Comparison of ENCODE assay signal across 20 mouse cellular contexts in the genomic region with DNA sequence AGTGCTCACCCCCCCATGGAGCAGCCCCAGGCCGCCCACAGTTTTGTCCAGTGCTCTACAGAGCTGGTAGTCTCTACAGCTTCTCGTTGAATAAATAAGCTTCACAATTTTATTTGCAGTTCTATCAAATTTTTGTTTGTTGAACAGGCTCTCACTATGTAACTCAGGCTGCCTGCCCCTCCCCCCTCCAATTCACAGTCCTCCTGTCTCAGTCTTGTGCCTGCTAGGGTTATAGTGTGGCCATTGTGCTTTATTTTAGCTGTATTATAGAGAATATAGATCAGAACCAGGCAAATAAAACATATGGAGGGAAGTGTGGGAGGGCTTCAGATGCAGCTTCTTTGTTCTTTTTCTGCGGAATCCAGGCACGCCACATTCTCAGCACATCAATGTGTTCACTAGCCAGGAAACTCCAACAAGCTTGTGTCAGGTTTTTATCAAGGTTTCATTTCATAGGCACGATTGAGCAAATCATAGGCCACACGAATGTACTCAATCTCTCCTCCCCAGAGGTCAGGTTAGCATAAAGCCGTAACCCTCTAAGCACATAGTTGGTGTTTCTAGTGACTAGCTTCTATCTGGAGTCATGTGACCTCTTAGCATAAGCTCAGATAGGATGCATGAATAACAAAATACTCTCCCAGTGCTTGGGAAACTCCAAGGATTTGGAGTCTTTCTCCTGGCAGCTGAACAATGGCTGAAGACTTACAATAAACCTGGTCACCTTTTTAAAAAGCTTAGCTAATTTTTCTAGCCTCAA.
DNase-seq lines count a peak whose midpoint lies in the region; ATAC-seq and TF ChIP-seq lines count a peak whose summit lies in the region.
"Had no signal": no experiment of that assay in that cellular context is flagged by ENCODE, and none has a peak within 500 bp of the region (broad histone marks: within the 10 kb centered on the region; RNA-seq: fewer than 3 reads in every experiment).

No protein-coding gene starts in this region.

- DNase-seq in heart, adult 9 months (ENCODE audit: low spot score in 2 of 2) = no peak
- DNase-seq in right cerebral cortex, postnatal 10 days (ENCODE audit: low spot score in 2 of 2) = peak; percentile 36 to 37
- DNase-seq in right cerebral cortex, adult 2 months (ENCODE audit: low spot score in 2 of 2) = no peak
- no peak for DNase-seq in hindbrain, embryonic 14.5 days (ENCODE audit: low spot score)
- DNase-seq in midbrain, postnatal 0 days (ENCODE audit: low spot score) = no peak
- no peak for DNase-seq in frontal cortex, postnatal 14 days (ENCODE audit: low spot score in 2 of 2)
- DNase-seq in lung, postnatal 0 days (ENCODE audit: low spot score) = no peak
- DNase-seq: cerebellum, adult 11-12 months; gastrocnemius, postnatal 14 days; kidney, adult 2 months; kidney, postnatal 4 days; lung, postnatal 14 days; right cerebral cortex, postnatal 4 days; thymus, adult 2 months had no signal

- H3K27ac ChIP-seq in heart, embryonic 13.5 days (replicated peaks) = no peak overlapping the region
- H3K27ac ChIP-seq in hindbrain, embryonic 14.5 days = peak overlapping the region; percentile 65
- peak overlapping the region; percentile 38; the same call in 1 of the 2 replicates for H3K27ac ChIP-seq in midbrain, postnatal 0 days (ENCODE audit: low read depth, low read length)
- no peak overlapping the region for H3K27ac ChIP-seq in lung, postnatal 0 days (ENCODE audit: low read length)
- H3K27ac ChIP-seq: embryonic facial prominence, embryonic 13.5 days; left cerebral cortex, adult 2 months; limb, embryonic 13.5 days; liver, embryonic 15.5 days had no signal

- H3K9ac ChIP-seq in heart, embryonic 13.5 days = peak overlapping the region; percentile 24; the same call in 1 of the 2 replicates
- 0 out of 2 replicates have a peak overlapping the region, but pooled peaks have one; percentile 3 for H3K9ac ChIP-seq in hindbrain, embryonic 14.5 days
- no peak overlapping the region for H3K9ac ChIP-seq in midbrain, postnatal 0 days (replicated peaks; ENCODE audit: low read length, poor library complexity, severe bottlenecking)
- no peak overlapping the region for H3K9ac ChIP-seq in lung, postnatal 0 days (replicated peaks; ENCODE audit: low read depth)
- H3K9ac ChIP-seq: embryonic facial prominence, embryonic 13.5 days; heart, embryonic 12.5 days; limb, embryonic 13.5 days; liver, embryonic 15.5 days had no signal

- WGBS in heart, embryonic 13.5 days = 77% methylated on average over 7 of the region's 7 CpGs
- 55% methylated on average over 7 of the region's 7 CpGs for WGBS in hindbrain, embryonic 14.5 days
- 45% methylated on average over 7 of the region's 7 CpGs for WGBS in midbrain, postnatal 0 days
- WGBS in lung, postnatal 0 days = 79% methylated on average over 7 of the region's 7 CpGs

- ATAC-seq in heart, embryonic 13.5 days (ENCODE audit: extremely low read depth, insufficient number of reproducible peaks, low FRiP score, low TSS enrichment) = no peak
- no peak for ATAC-seq in hindbrain, embryonic 14.5 days (ENCODE audit: low FRiP score)
- ATAC-seq in midbrain, postnatal 0 days (ENCODE audit: low FRiP score) = no peak
- no peak for ATAC-seq in lung, postnatal 0 days

- H3K9me3 ChIP-seq in heart, embryonic 13.5 days = no peaks in the 10 kb centered on the region
- no peaks in the 10 kb centered on the region for H3K9me3 ChIP-seq in hindbrain, embryonic 14.5 days (ENCODE audit: control insufficient read depth, low read length)
- no peaks in the 10 kb centered on the region for H3K9me3 ChIP-seq in midbrain, postnatal 0 days (ENCODE audit: low read length)
- H3K9me3 ChIP-seq in lung, postnatal 0 days (ENCODE audit: low read length) = no peaks in the 10 kb centered on the region
- H3K9me3 ChIP-seq: embryonic facial prominence, embryonic 13.5 days; heart, embryonic 12.5 days; limb, embryonic 13.5 days; liver, embryonic 15.5 days had no signal

- H3K4me3 ChIP-seq in heart, embryonic 13.5 days = no peak overlapping the region
- H3K4me3 ChIP-seq in hindbrain, embryonic 14.5 days (replicated peaks; ENCODE audit: low read length) = no peak overlapping the region
- no peak overlapping the region for H3K4me3 ChIP-seq in midbrain, postnatal 0 days (ENCODE audit: low read depth, low read length)
- H3K4me3 ChIP-seq in lung, postnatal 0 days (ENCODE audit: low read depth, low read length) = no peak overlapping the region
- H3K4me3 ChIP-seq: embryonic facial prominence, embryonic 13.5 days; heart, embryonic 12.5 days; left cerebral cortex, adult 2 months; limb, embryonic 13.5 days; liver, embryonic 15.5 days had no signal

- no peak for TF ChIP-seq EP300 in lung, postnatal 0 days (IDR thresholded peaks at IDR 0.05)

- no peak for TF ChIP-seq CTCF in midbrain, postnatal 0 days (IDR thresholded peaks at IDR 0.05)
- no peak for TF ChIP-seq CTCF in lung, postnatal 0 days (IDR thresholded peaks at IDR 0.05)

- no peak overlapping the region for H3K4me2 ChIP-seq in heart, embryonic 13.5 days
- H3K4me2 ChIP-seq in hindbrain, embryonic 14.5 days (replicated peaks) = no peak overlapping the region
- H3K4me2 ChIP-seq in midbrain, postnatal 0 days (ENCODE audit: low read depth, low read length, poor library complexity, severe bottlenecking) = no peak overlapping the region
- no peak overlapping the region for H3K4me2 ChIP-seq in lung, postnatal 0 days (replicated peaks; ENCODE audit: low read depth, low read length)
- H3K4me2 ChIP-seq: embryonic facial prominence, embryonic 13.5 days; heart, embryonic 12.5 days; limb, embryonic 13.5 days; liver, embryonic 15.5 days had no signal

- peaks cover 27% of the 10 kb centered on the region for H3K36me3 ChIP-seq in heart, embryonic 13.5 days
- peaks cover 23% of the 10 kb centered on the region for H3K36me3 ChIP-seq in hindbrain, embryonic 14.5 days (replicated peaks; ENCODE audit: control insufficient read depth, insufficient read depth)
- peaks cover 4% of the 10 kb centered on the region for H3K36me3 ChIP-seq in midbrain, postnatal 0 days (ENCODE audit: insufficient read depth, low read length)
- H3K36me3 ChIP-seq in lung, postnatal 0 days (ENCODE audit: insufficient read depth, low read length) = no peaks in the 10 kb centered on the region

- no peaks in the 10 kb centered on the region for H3K27me3 ChIP-seq in heart, embryonic 13.5 days (replicated peaks)
- H3K27me3 ChIP-seq in hindbrain, embryonic 14.5 days (ENCODE audit: control insufficient read depth, insufficient read depth, low read length) = no peaks in the 10 kb centered on the region
- no peaks in the 10 kb centered on the region for H3K27me3 ChIP-seq in midbrain, postnatal 0 days (ENCODE audit: insufficient read depth, low read length)
- H3K27me3 ChIP-seq in lung, postnatal 0 days (replicated peaks; ENCODE audit: insufficient read depth, low read length) = no peaks in the 10 kb centered on the region
- H3K27me3 ChIP-seq: embryonic facial prominence, embryonic 13.5 days; heart, embryonic 12.5 days; limb, embryonic 13.5 days; liver, embryonic 15.5 days had no signal

- H3K4me1 ChIP-seq in heart, embryonic 13.5 days = peaks cover 24% of the 10 kb centered on the region
- 0 out of 2 replicates have a peak, but pooled peaks cover 10% of the 10 kb centered on the region for H3K4me1 ChIP-seq in hindbrain, embryonic 14.5 days (replicated peaks; ENCODE audit: control insufficient read depth, insufficient read depth, low read length)
- no peaks in the 10 kb centered on the region for H3K4me1 ChIP-seq in midbrain, postnatal 0 days (ENCODE audit: insufficient read depth, low read length)
- no peaks in the 10 kb centered on the region for H3K4me1 ChIP-seq in lung, postnatal 0 days (ENCODE audit: insufficient read depth, low read depth, low read length)
- H3K4me1 ChIP-seq: embryonic facial prominence, embryonic 13.5 days; limb, embryonic 13.5 days; liver, embryonic 15.5 days had no signal

Comparison
In these comparisons a context has a peak if more than half of its experiments do, and no peak if none do; other contexts are left out.
1. DNase-seq: peak in right cerebral cortex, postnatal 10 days (2 of 2); none in heart, adult 9 months (0 of 2), right cerebral cortex, adult 2 months (0 of 2), hindbrain, embryonic 14.5 days (single experiment), midbrain, postnatal 0 days (single experiment), frontal cortex, postnatal 14 days (0 of 2) and lung, postnatal 0 days (single experiment).
2. H3K27ac ChIP-seq: peak in hindbrain, embryonic 14.5 days (single experiment) and midbrain, postnatal 0 days (single experiment); none in heart, embryonic 13.5 days (single experiment) and lung, postnatal 0 days (single experiment).
3. H3K9ac ChIP-seq: peak in heart, embryonic 13.5 days (single experiment) and hindbrain, embryonic 14.5 days (single experiment); none in midbrain, postnatal 0 days (single experiment) and lung, postnatal 0 days (single experiment).